Mouse (Mus musculus) neural tube, embryonic 12.5 days (tissue): Measurements from ENCODE around the gene Tspan9. TPM values are rescaled to one million over a fixed set of nuclear protein-coding genes. Genes with fewer than 3 reads are reported as not detected.
A peak's percentile ranks its signal among the peaks of the same experiment; 100 is the strongest.

ENCODE experiments used
- ATAC-seq: fragments of 200-750 bp; cut with Nextera tagmentation; 2 replicates; pipeline ENCODE4 v1.8.0; 2017; ENCODE audit warnings: low read depth, mild to moderate bottlenecking, moderate TSS enrichment, moderate library complexity; ENCODE audit not compliant: low FRiP score
- H3K27ac ChIP-seq: fragments of 300-500 bp; sonication (generic); 2 replicates; pipeline ENCODE4 v1.5.1; 2016
- H3K27me3 ChIP-seq: fragments of 300-500 bp; sonication (generic); replicated peaks from 2 replicates; pipeline ENCODE4 v1.6.1; 2016; ENCODE audit warnings: mild to moderate bottlenecking
- H3K36me3 ChIP-seq: fragments of 300-500 bp; sonication (generic); 2 replicates; pipeline ENCODE4 v1.6.1; 2016; ENCODE audit warnings: mild to moderate bottlenecking
- H3K4me1 ChIP-seq: fragments of 300-500 bp; sonication (generic); 2 replicates; pipeline ENCODE4 v1.6.1; 2016
- H3K4me2 ChIP-seq: fragments of 300-500 bp; sonication (generic); replicated peaks from 2 replicates; pipeline ENCODE4 v1.6.1; 2016; ENCODE audit warnings: mild to moderate bottlenecking
- H3K4me3 ChIP-seq: fragments of 300-500 bp; sonication (generic); 2 replicates; pipeline ENCODE4 v1.5.1; 2016
- H3K9ac ChIP-seq: fragments of 300-500 bp; sonication (generic); 2 replicates; pipeline ENCODE4 v1.6.1; 2016; ENCODE audit warnings: mild to moderate bottlenecking
- H3K9me3 ChIP-seq: fragments of 300-500 bp; sonication (generic); 2 replicates; pipeline ENCODE4 v1.6.1; 2016; ENCODE audit warnings: mild to moderate bottlenecking
- WGBS: fragments of 180-500 bp; shearing (Covaris S2); methylation state at CpG from one replicate; pipeline ENCODE4 v1.1.7; 2016; 5-methylcytosine and 5-hydroxymethylcytosine counted together
- polyA plus RNA-seq: library from polyadenylated mRNA; unstranded; fragments of >200 nt; fragmentation: Nextera tagmentation; extraction: Ambion mirVana; gene quantifications from 2 replicates; pipeline ENCODE4 v1.2.1, GENCODE M21; 2016

Tspan9 gene
- polyA plus RNA-seq, 1 experiment from 2014 or later: 58.4 TPM

GRCm38 (mm10) chr6:128095906-128096305, 47.5 kb downstream of the Tspan9 start:
- Histone ChIP-seq H3K4me2 (no peak overlapping the region), H3K9ac (no peak overlapping the region), H3K9me3 (no peaks in the 10 kb centered on the region), H3K4me1 (peaks cover 7% of the 10 kb centered on the region), H3K36me3 (no peaks in the 10 kb centered on the region), H3K4me3 (no peak overlapping the region), H3K27ac (no peak overlapping the region), H3K27me3 (no peaks in the 10 kb centered on the region)
- no peak for ATAC-seq
- WGBS: 71% methylated on average over 8 of the region's 8 CpGs

GRCm38 (mm10) chr6:128095131-128095530, 48.3 kb downstream of the Tspan9 start:
- WGBS: 93% methylated on average over 10 of the region's 10 CpGs
- Histone ChIP-seq H3K36me3 (no peaks in the 10 kb centered on the region), H3K27me3 (no peaks in the 10 kb centered on the region), H3K27ac (no peak overlapping the region), H3K4me1 (peaks cover 12% of the 10 kb centered on the region), H3K9ac (no peak overlapping the region), H3K4me2 (no peak overlapping the region), H3K9me3 (no peaks in the 10 kb centered on the region), H3K4me3 (no peak overlapping the region)
- no peak for ATAC-seq

- no peaks in the 10 kb centered on the region for H3K36me3 ChIP-seq
- WGBS: 67% methylated on average over 15 of the region's 15 CpGs
- no peak overlapping the region for H3K4me3 ChIP-seq
- no peak overlapping the region for H3K9ac ChIP-seq
- H3K27ac ChIP-seq: no peak overlapping the region
- ATAC-seq: no peak
- peaks cover 20% of the 10 kb centered on the region for H3K4me1 ChIP-seq
- no peaks in the 10 kb centered on the region for H3K27me3 ChIP-seq
- no peak overlapping the region for H3K4me2 ChIP-seq
- no peaks in the 10 kb centered on the region for H3K9me3 ChIP-seq
Measured at GRCm38 (mm10) chr6:128093856-128094628, 49.4 kb downstream of the Tspan9 start.

GRCm38 (mm10) chr6:128092621-128093020, 50.8 kb downstream of the Tspan9 start:
- H3K4me3 ChIP-seq: no peak overlapping the region
- H3K27ac ChIP-seq: no peak overlapping the region
- no peak for ATAC-seq
- H3K4me1 ChIP-seq: peaks cover 30% of the 10 kb centered on the region
- no peaks in the 10 kb centered on the region for H3K9me3 ChIP-seq
- H3K27me3 ChIP-seq: no peaks in the 10 kb centered on the region
- 85% methylated on average over 5 of the region's 5 CpGs for WGBS
- no peak overlapping the region for H3K9ac ChIP-seq
- no peaks in the 10 kb centered on the region for H3K36me3 ChIP-seq
- no peak overlapping the region for H3K4me2 ChIP-seq

GRCm38 (mm10) chr6:128091833-128092166, 51.6 kb downstream of the Tspan9 start:
- no peak for ATAC-seq
- H3K4me1 ChIP-seq: peaks cover 33% of the 10 kb centered on the region
- H3K9me3 ChIP-seq: no peaks in the 10 kb centered on the region

GRCm38 (mm10) chr6:128090985-128091832, 52.2 kb downstream of the Tspan9 start:
- H3K36me3 ChIP-seq: no peaks in the 10 kb centered on the region
- no peaks in the 10 kb centered on the region for H3K9me3 ChIP-seq
- 19% methylated on average over 6 of the region's 6 CpGs for WGBS
- no peak overlapping the region for H3K4me3 ChIP-seq
- H3K4me2 ChIP-seq: no peak overlapping the region
- ATAC-seq: peak; percentile 46
- no peaks in the 10 kb centered on the region for H3K27me3 ChIP-seq
- peaks cover 39% of the 10 kb centered on the region for H3K4me1 ChIP-seq
- H3K9ac ChIP-seq: no peak overlapping the region
- H3K27ac ChIP-seq: no peak overlapping the region

More at GRCm38 (mm10) chr6:128091833-128092166, 51.6 kb downstream of the Tspan9 start:
- 90% methylated on average over 4 of the region's 4 CpGs for WGBS
- Histone ChIP-seq H3K4me3 (no peak overlapping the region), H3K4me2 (no peak overlapping the region), H3K27me3 (no peaks in the 10 kb centered on the region), H3K27ac (no peak overlapping the region), H3K36me3 (no peaks in the 10 kb centered on the region), H3K9ac (no peak overlapping the region)

- no peak for ATAC-seq
- no peak overlapping the region for H3K4me3 ChIP-seq
- 75% methylated on average over 13 of the region's 13 CpGs for WGBS
- H3K36me3 ChIP-seq: no peaks in the 10 kb centered on the region
- H3K4me1 ChIP-seq: peaks cover 47% of the 10 kb centered on the region
- H3K27me3 ChIP-seq: no peaks in the 10 kb centered on the region
- H3K9me3 ChIP-seq: no peaks in the 10 kb centered on the region
- no peak overlapping the region for H3K27ac ChIP-seq
- no peak overlapping the region for H3K4me2 ChIP-seq
- no peak overlapping the region for H3K9ac ChIP-seq
Measured at GRCm38 (mm10) chr6:128089770-128090702, 53.4 kb downstream of the Tspan9 start.

- Histone ChIP-seq H3K9me3 (no peaks in the 10 kb centered on the region), H3K4me3 (no peak overlapping the region), H3K4me1 (peaks cover 47% of the 10 kb centered on the region), H3K27ac (no peak overlapping the region), H3K36me3 (no peaks in the 10 kb centered on the region), H3K4me2 (no peak overlapping the region), H3K9ac (no peak overlapping the region), H3K27me3 (no peaks in the 10 kb centered on the region)
- 73% methylated on average over 8 of the region's 8 CpGs for WGBS
- no peak for ATAC-seq
Measured at GRCm38 (mm10) chr6:128088746-128089523, 54.5 kb downstream of the Tspan9 start.

- no peaks in the 10 kb centered on the region for H3K36me3 ChIP-seq
- H3K9me3 ChIP-seq: no peaks in the 10 kb centered on the region
- no peaks in the 10 kb centered on the region for H3K27me3 ChIP-seq
- H3K4me3 ChIP-seq: no peak overlapping the region
- no peak overlapping the region for H3K4me2 ChIP-seq
- ATAC-seq: no peak; the same call in 1 of the 2 replicates
- peaks cover 37% of the 10 kb centered on the region for H3K4me1 ChIP-seq
- H3K9ac ChIP-seq: peak overlapping the region; percentile 17; the same call in 1 of the 2 replicates
- no peak overlapping the region for H3K27ac ChIP-seq
- WGBS: 60% methylated on average over 9 of the region's 9 CpGs
Measured at GRCm38 (mm10) chr6:128085488-128086066, 57.8 kb downstream of the Tspan9 start.

- Histone ChIP-seq H3K27ac (no peak overlapping the region), H3K4me3 (no peak overlapping the region), H3K36me3 (no peaks in the 10 kb centered on the region), H3K27me3 (no peaks in the 10 kb centered on the region), H3K4me2 (no peak overlapping the region), H3K4me1 (peaks cover 28% of the 10 kb centered on the region), H3K9ac (no peak overlapping the region), H3K9me3 (no peaks in the 10 kb centered on the region)
- WGBS: 86% methylated on average over 11 of the region's 11 CpGs
- no peak for ATAC-seq
Measured at GRCm38 (mm10) chr6:128083305-128083704, 60.1 kb downstream of the Tspan9 start.

- H3K27ac ChIP-seq: no peak overlapping the region
- H3K4me2 ChIP-seq: no peak overlapping the region
- ATAC-seq: no peak
- H3K27me3 ChIP-seq: no peaks in the 10 kb centered on the region
- 84% methylated on average over 5 of the region's 5 CpGs for WGBS
- H3K9me3 ChIP-seq: no peaks in the 10 kb centered on the region
- peaks cover 21% of the 10 kb centered on the region for H3K4me1 ChIP-seq
- no peak overlapping the region for H3K4me3 ChIP-seq
- no peaks in the 10 kb centered on the region for H3K36me3 ChIP-seq
- no peak overlapping the region for H3K9ac ChIP-seq
Measured at GRCm38 (mm10) chr6:128081781-128082180, 61.6 kb downstream of the Tspan9 start.
